Mouse (Mus musculus) spleen, adult 2 months (tissue): ENCODE data around the gene Col6a5.

Experiments
- CTCF ChIP-seq: fragments of 200-500 bp; IDR thresholded peaks from 2 replicates; pipeline ENCODE4 v1.5.1; 2011; ENCODE audit warnings: mild to moderate bottlenecking, inconsistent platforms; ENCODE audit not compliant: insufficient read depth, insufficient read length, insufficient replicate concordance; ENCODE audit errors: extremely low read depth
- POLR2A ChIP-seq: fragments of 200-500 bp; IDR thresholded peaks from 2 replicates; pipeline ENCODE4 v1.6.1; 2011; ENCODE audit warnings: low read depth, low read length, inconsistent platforms

- TF ChIP-seq CTCF (no peak), POLR2A (no peak)
Measured at GRCm38 (mm10) chr9:105997955-105998354, 37.5 kb upstream of the Col6a5 start.
